Mouse (Mus musculus) ES-Bruce4 (cell line): Measurements from ENCODE around the gene Iqcf5.

ENCODE experiments used
- CTCF ChIP-seq: IDR thresholded peaks from one replicate; pipeline ENCODE4 v1.8.1; 2011; ENCODE audit warnings: low read depth, low read length
- EP300 ChIP-seq: IDR thresholded peaks from 2 replicates; pipeline ENCODE4 v1.6.1; 2011; ENCODE audit warnings: low read depth, low read length; ENCODE audit not compliant: insufficient read depth

GRCm38 (mm10) chr9:106534975-106535374, 20.6 kb downstream of the Iqcf5 start:
- no peak for TF ChIP-seq CTCF
- TF ChIP-seq EP300: no peak
